Mouse (Mus musculus) myocyte (in vitro differentiated cells): ENCODE results near the gene Smg1.

Source experiments
- POLR2A ChIP-seq: IDR thresholded peaks from one replicate; pipeline ENCODE4 v1.6.1; 2011; ENCODE audit warnings: low read depth, mild to moderate bottlenecking, control low read depth, moderate library complexity; ENCODE audit not compliant: insufficient read length
- TCF3 ChIP-seq: IDR thresholded peaks from one replicate; pipeline ENCODE4 v1.6.1; 2011; ENCODE audit warnings: low read depth, control low read depth; ENCODE audit not compliant: insufficient read length

GRCm38 (mm10) chr7:118254460-118254859, 11.0 kb upstream of the Smg1 start:
- TF ChIP-seq POLR2A (no peak), TCF3 (no peak)
